Comparison of ENCODE assay signal across 9 mouse cellular contexts in genomic region chr17:5406566-5406965, GRCm38 (mm10). TPM values are rescaled to one million over a fixed set of nuclear protein-coding genes. Genes with fewer than 3 reads are reported as not detected.
DNase-seq lines count a peak whose midpoint lies in the region; ATAC-seq lines count a peak whose summit lies in the region.
"Had no signal": no experiment of that assay in that cellular context is flagged by ENCODE, and none has a peak within 500 bp of the region (broad histone marks: within the 10 kb centered on the region; RNA-seq: fewer than 3 reads in every experiment).

No protein-coding gene starts in this region.

- no peak overlapping the region for H3K9ac ChIP-seq in hindbrain, embryonic 14.5 days
- no peak overlapping the region for H3K9ac ChIP-seq in hindbrain, embryonic 12.5 days
- H3K9ac ChIP-seq: forebrain, embryonic 13.5 days had no signal

- intact Hi-C loops in gastrocnemius, postnatal 14 days (cut with DNase I; ENCODE audit: low total_unique reads): no loop called here

- DNase-seq in hindbrain, embryonic 14.5 days (ENCODE audit: low spot score): no peak
- peak; percentile 68 for DNase-seq in ZHBTc4 (ENCODE audit: low read depth, low spot score)
- peak; percentile 63 for DNase-seq in kidney, postnatal 10 days
- peak; percentile 61 for DNase-seq in thymus, postnatal 14 days
- no peak for DNase-seq in gastrocnemius, postnatal 14 days
- DNase-seq in layer of hippocampus, adult 18-20 months (ENCODE audit: low spot score in 2 of 2): no peak

- no peaks in the 10 kb centered on the region for H3K27me3 ChIP-seq in hindbrain, embryonic 14.5 days (ENCODE audit: control insufficient read depth, insufficient read depth, low read length)
- peaks cover 23% of the 10 kb centered on the region for H3K27me3 ChIP-seq in hindbrain, embryonic 12.5 days

- H3K9me3 ChIP-seq in hindbrain, embryonic 14.5 days (ENCODE audit: control insufficient read depth, low read length): no peaks in the 10 kb centered on the region
- H3K9me3 ChIP-seq in hindbrain, embryonic 12.5 days (replicated peaks): no peaks in the 10 kb centered on the region
- H3K9me3 ChIP-seq: forebrain, embryonic 13.5 days had no signal

- H3K4me2 ChIP-seq in hindbrain, embryonic 14.5 days (replicated peaks): peak overlapping the region; percentile 8; the same call in 1 of the 2 replicates
- H3K4me2 ChIP-seq in hindbrain, embryonic 12.5 days (replicated peaks): no peak overlapping the region
- H3K4me2 ChIP-seq: forebrain, embryonic 13.5 days had no signal

- no peak for ATAC-seq in hindbrain, embryonic 14.5 days (ENCODE audit: low FRiP score)
- ATAC-seq in hindbrain, embryonic 12.5 days (ENCODE audit: low FRiP score): no peak
- ATAC-seq: forebrain, embryonic 13.5 days had no signal

- H3K27ac ChIP-seq in hindbrain, embryonic 14.5 days: no peak overlapping the region
- no peak overlapping the region; the same call in 1 of the 2 replicates for H3K27ac ChIP-seq in hindbrain, embryonic 12.5 days
- H3K27ac ChIP-seq: forebrain, embryonic 13.5 days had no signal

- 39% methylated on average over 10 of the region's 10 CpGs for WGBS in hindbrain, embryonic 14.5 days
- WGBS in hindbrain, embryonic 12.5 days: 43% methylated on average over 10 of the region's 10 CpGs

- H3K4me1 ChIP-seq in hindbrain, embryonic 14.5 days (replicated peaks; ENCODE audit: control insufficient read depth, insufficient read depth, low read length): peaks cover 3% of the 10 kb centered on the region; the same call in 1 of the 2 replicates
- H3K4me1 ChIP-seq in hindbrain, embryonic 12.5 days: peaks cover 19% of the 10 kb centered on the region

- no peak overlapping the region for H3K4me3 ChIP-seq in hindbrain, embryonic 14.5 days (replicated peaks; ENCODE audit: low read length)
- H3K4me3 ChIP-seq in hindbrain, embryonic 12.5 days: no peak overlapping the region
- H3K4me3 ChIP-seq: forebrain, embryonic 13.5 days had no signal

- H3K36me3 ChIP-seq in hindbrain, embryonic 14.5 days (replicated peaks; ENCODE audit: control insufficient read depth, insufficient read depth): peaks cover 10% of the 10 kb centered on the region; the same call in 1 of the 2 replicates
- peaks cover 11% of the 10 kb centered on the region; the same call in 1 of the 2 replicates for H3K36me3 ChIP-seq in hindbrain, embryonic 12.5 days

RNA-seq across cellular contexts. Expression of gene Ldhal6b, which starts 12.0 kb away (rescaled TPM):
- 0.20 TPM in 1 of 2 replicates, not detected in the other for polyA plus RNA-seq in hindbrain, embryonic 14.5 days (2014; fragmentation: Nextera tagmentation; extraction: Ambion mirVana)
- polyA plus RNA-seq in hindbrain, embryonic 12.5 days (2016; fragmentation: Nextera tagmentation; extraction: Ambion mirVana): not detected in 2 replicates
- under 1 TPM; 0.14 to 0.47 TPM for total RNA-seq in gastrocnemius, postnatal 14 days (2021)
- total RNA-seq in layer of hippocampus, adult 18-20 months (2021): 1 to 10 TPM in 1 of 2 experiments, under 1 TPM in 1; 0.94 to 1.2 TPM
- polyA plus RNA-seq: forebrain, embryonic 13.5 days; lung, embryonic 16.5 days had no signal

RNA-seq across cellular contexts. Expression of gene Tmem242, which starts 33.5 kb away (rescaled TPM):
- polyA plus RNA-seq in hindbrain, embryonic 14.5 days (2014; fragmentation: Nextera tagmentation; extraction: Ambion mirVana): 105 and 111 TPM in 2 replicates
- polyA plus RNA-seq in hindbrain, embryonic 12.5 days (2016; fragmentation: Nextera tagmentation; extraction: Ambion mirVana): 114 and 115 TPM in 2 replicates
- 100 to 1,000 TPM; 113 to 123 TPM for total RNA-seq in gastrocnemius, postnatal 14 days (2021)
- total RNA-seq in layer of hippocampus, adult 18-20 months (2021): 10 to 100 TPM; 77.4 to 80.8 TPM

Comparison
In these comparisons a context has a peak if more than half of its experiments do, and no peak if none do; other contexts are left out.
1. DNase-seq: peak in ZHBTc4 (single experiment), kidney, postnatal 10 days (single experiment) and thymus, postnatal 14 days (single experiment); none in hindbrain, embryonic 14.5 days (single experiment), gastrocnemius, postnatal 14 days (single experiment) and layer of hippocampus, adult 18-20 months (0 of 2).